Mouse (Mus musculus) liver, embryonic 14.5 days (tissue): ENCODE results near the gene Naa30. TPM values are rescaled to one million over a fixed set of nuclear protein-coding genes. Genes with fewer than 3 reads are reported as not detected.
A peak's percentile ranks its signal among the peaks of the same experiment; 100 is the strongest.

Source experiments
- ATAC-seq: fragments of 200-750 bp; cut with Nextera tagmentation; 2 replicates; pipeline ENCODE4 v1.8.0; 2017; ENCODE audit warnings: moderate number of reproducible peaks, mild to moderate bottlenecking, moderate library complexity; ENCODE audit not compliant: insufficient read depth
- DNase-seq, 3 experiments: peaks; one replicate each; pipeline ENCODE4 v3.0.0-alpha.2; 2012 to 2013; ENCODE audit warnings: low read depth in 3 of 3, low spot score in 3 of 3
- H3K27ac ChIP-seq: fragments of 300-500 bp; sonication (generic); 2 replicates; pipeline ENCODE4 v1.5.1; 2014; ENCODE audit warnings: moderate library complexity, mild to moderate bottlenecking, control low read depth, inconsistent platforms
- H3K27me3 ChIP-seq: fragments of 300-500 bp; sonication (generic); 2 replicates; pipeline ENCODE4 v1.6.1; 2014; ENCODE audit warnings: mild to moderate bottlenecking, low read length, moderate library complexity; ENCODE audit not compliant: control insufficient read depth, insufficient read depth
- H3K36me3 ChIP-seq: fragments of 300-500 bp; sonication (generic); replicated peaks from 2 replicates; pipeline ENCODE4 v1.6.1; 2014; ENCODE audit warnings: low read depth; ENCODE audit not compliant: control insufficient read depth, insufficient read depth
- H3K4me1 ChIP-seq, 2 experiments: fragments of 200-500 bp in 1 of 2; fragments of 300-500 bp in 1 of 2; sonication (generic) in 1 of 2; replicated peaks; 2 replicates each; pipeline ENCODE4 v1.6.1; 2012 to 2014; ENCODE audit warnings: antibody characterized with exemption in 1 of 2, inconsistent platforms in 1 of 2, low read length in 1 of 2; ENCODE audit not compliant: control insufficient read depth in 2 of 2, insufficient read depth in 2 of 2
- H3K4me2 ChIP-seq: fragments of 300-500 bp; sonication (generic); 2 replicates; pipeline ENCODE4 v1.6.1; 2014; ENCODE audit warnings: low read depth, mild to moderate bottlenecking, control low read depth, moderate library complexity
- H3K4me3 ChIP-seq, 2 experiments: fragments of 200-500 bp in 1 of 2; fragments of 300-500 bp in 1 of 2; sonication (generic) in 1 of 2; 2 replicates each; pipeline ENCODE4 v1.5.1; 2012 to 2014; ENCODE audit warnings: low read depth in 2 of 2, low read length in 2 of 2, mild to moderate bottlenecking in 2 of 2, control low read depth in 1 of 2, inconsistent platforms in 1 of 2, moderate library complexity in 1 of 2; ENCODE audit not compliant: insufficient read depth in 1 of 2
- H3K9ac ChIP-seq: fragments of 300-500 bp; sonication (generic); replicated peaks from 2 replicates; pipeline ENCODE4 v1.6.1; 2014; ENCODE audit warnings: mild to moderate bottlenecking, control low read depth, moderate library complexity
- H3K9me3 ChIP-seq: fragments of 300-500 bp; sonication (generic); 2 replicates; pipeline ENCODE4 v1.6.1; 2016; ENCODE audit warnings: low read length, mixed read lengths; ENCODE audit not compliant: control insufficient read depth
- CTCF ChIP-seq: IDR thresholded peaks from 2 replicates; pipeline ENCODE4 v1.5.1; 2016; ENCODE audit warnings: antibody characterized with exemption, low read depth, control low read depth
- EP300 ChIP-seq: IDR thresholded peaks from 2 replicates; pipeline ENCODE4 v1.6.1; 2016; ENCODE audit warnings: antibody characterized with exemption, low read depth
- WGBS: fragments of 180-500 bp; shearing (Covaris S2); extraction: QIAGEN DNeasy Blood & Tissue Kit; methylation state at CpG from one replicate; pipeline ENCODE4 v1.1.7; 2014; ENCODE audit not compliant: insufficient replicate concordance; 5-methylcytosine and 5-hydroxymethylcytosine counted together
- polyA plus RNA-seq, 2 experiments: library from polyadenylated mRNA; depleted of rRNA in 1 of 2; stranded (reverse) in 1 of 2; unstranded in 1 of 2; fragments of >200 nt; fragmentation: Nextera tagmentation in 1 of 2; extraction: Ambion mirVana in 1 of 2; gene quantifications; 2 replicates each; pipeline versions ENCODE4 v1.2.1 to v1.2.3; 2012 to 2014

The Naa30 gene
- polyA plus RNA-seq, 2 experiments = 4.8 to 5.7 TPM

GRCm38 (mm10) chr14:49140756-49141155 is 31.3 kb upstream of the Naa30 start:
- 75% methylated on average over 7 of the region's 7 CpGs for WGBS
- TF ChIP-seq CTCF (no peak), EP300 (no peak)
- Histone ChIP-seq H3K36me3 (no peaks in the 10 kb centered on the region), H3K27ac (no peak overlapping the region), H3K9me3 (no peaks in the 10 kb centered on the region), H3K4me2 (no peak overlapping the region), H3K4me3 (no peak overlapping the region), H3K9ac (no peak overlapping the region), H3K27me3 (no peaks in the 10 kb centered on the region), H3K4me1 (no peaks in the 10 kb centered on the region)
- ATAC-seq = no peak
- DNase-seq = no peak

DNA sequence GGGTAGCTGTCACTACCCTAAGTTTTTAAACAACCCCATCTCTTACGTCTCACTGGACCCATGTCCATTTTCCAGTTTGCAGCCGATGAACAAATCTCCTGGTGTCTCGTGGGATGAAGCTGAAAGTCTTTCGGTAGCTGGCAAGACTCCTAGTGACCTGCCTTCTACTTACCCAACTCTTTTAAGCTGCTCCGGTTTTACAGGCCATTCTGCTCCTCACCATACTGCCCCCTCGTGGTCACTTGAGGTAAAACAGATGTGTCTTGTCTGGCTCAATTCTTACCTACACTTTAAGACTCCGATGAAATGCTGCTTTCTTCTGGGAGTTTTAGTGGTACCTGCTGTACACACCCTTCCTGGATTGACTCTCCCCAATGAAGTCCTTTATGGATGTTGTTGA is 18.2 kb upstream of the Naa30 start:
- Histone ChIP-seq H3K36me3 (no peaks in the 10 kb centered on the region), H3K9ac (no peak overlapping the region), H3K4me1 (no peaks in the 10 kb centered on the region), H3K4me3 (no peak overlapping the region), H3K4me2 (no peak overlapping the region), H3K9me3 (no peaks in the 10 kb centered on the region), H3K27me3 (no peaks in the 10 kb centered on the region), H3K27ac (no peak overlapping the region)
- 29% methylated on average over 7 of the region's 7 CpGs for WGBS
- DNase-seq (peak; percentile 22 to 46 (median 33)), ATAC-seq (no peak)
- peak; percentile 88 for TF ChIP-seq CTCF
- TF ChIP-seq EP300 = no peak

- Histone ChIP-seq H3K36me3 (no peaks in the 10 kb centered on the region), H3K27me3 (no peaks in the 10 kb centered on the region), H3K9me3 (no peaks in the 10 kb centered on the region), H3K4me3 (no peak overlapping the region), H3K9ac (no peak overlapping the region), H3K4me1 (no peaks in the 10 kb centered on the region), H3K27ac (no peak overlapping the region), H3K4me2 (no peak overlapping the region)
- DNase-seq = no peak
- no peak for ATAC-seq
- TF ChIP-seq EP300 = no peak
- no peak for TF ChIP-seq CTCF
- WGBS = 48% methylated on average over 5 of the region's 5 CpGs
These were observed 16.5 kb upstream of the Naa30 start for GRCm38 (mm10) chr14:49155572-49155971.

DNA sequence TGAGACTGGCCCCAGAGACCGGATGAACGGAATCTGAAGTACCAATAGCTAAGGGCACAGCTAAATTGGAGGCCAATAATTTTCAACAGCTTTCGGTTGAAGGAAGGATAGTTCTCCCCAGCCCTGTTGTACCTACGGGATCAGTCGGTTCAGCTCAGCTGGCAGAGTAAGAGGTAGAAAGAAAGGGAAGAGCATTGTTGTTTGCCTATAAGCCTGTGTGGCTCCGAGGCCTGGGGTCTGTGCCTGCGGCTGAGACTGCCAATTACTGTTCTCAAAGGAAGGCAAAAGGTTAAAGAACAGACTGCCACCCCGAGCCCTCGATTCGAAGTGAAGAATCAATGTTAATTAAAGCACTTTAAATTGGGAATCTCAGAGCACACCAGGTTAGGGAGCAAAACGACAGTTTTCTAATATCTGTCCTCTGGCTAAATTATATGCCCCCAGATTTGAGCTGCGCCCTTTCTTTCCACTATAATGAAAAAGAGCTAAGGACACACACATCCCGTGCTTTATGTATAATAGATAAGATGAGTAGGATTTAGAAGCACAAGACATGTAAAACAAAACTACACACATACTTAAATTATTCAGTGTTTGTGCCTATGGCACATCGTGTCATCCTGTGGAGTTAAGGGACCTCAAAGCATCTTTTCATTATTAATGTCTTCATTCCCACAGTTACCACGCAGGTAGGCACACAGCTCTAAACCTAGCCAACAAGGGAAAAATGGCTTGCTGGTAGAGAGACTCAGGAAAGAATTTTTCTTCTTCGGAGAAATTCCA is 13.7 kb upstream of the Naa30 start:
- 61% methylated on average over 16 of the region's 16 CpGs for WGBS
- Histone ChIP-seq H3K9ac (no peak overlapping the region), H3K4me1 (no peaks in the 10 kb centered on the region), H3K27ac (no peak overlapping the region), H3K36me3 (no peaks in the 10 kb centered on the region), H3K9me3 (no peaks in the 10 kb centered on the region), H3K27me3 (no peaks in the 10 kb centered on the region), H3K4me2 (no peak overlapping the region), H3K4me3 (no peak overlapping the region)
- TF ChIP-seq EP300 (no peak), CTCF (no peak)
- DNase-seq (no peak), ATAC-seq (no peak)

DNA sequence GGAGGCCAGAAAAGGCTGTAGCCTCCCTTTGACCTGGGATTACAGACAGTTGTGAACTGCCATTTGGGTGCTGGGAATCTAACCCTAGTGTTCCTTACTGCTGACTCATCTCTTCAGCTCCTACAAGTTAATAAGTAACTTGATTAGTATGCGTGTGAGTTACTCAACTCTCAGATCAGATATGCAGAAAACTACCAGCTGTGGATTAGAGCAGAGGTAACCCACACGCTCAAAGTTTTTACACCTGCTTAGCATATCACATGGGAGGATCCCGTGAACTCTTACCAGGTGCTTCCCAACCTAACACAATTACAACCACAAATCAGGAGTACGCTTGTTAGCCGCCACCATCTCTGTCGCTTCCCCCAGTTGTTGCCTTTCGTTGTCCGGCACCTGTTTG is 740 bp upstream of the Naa30 start:
- Histone ChIP-seq H3K9me3 (no peaks in the 10 kb centered on the region), H3K9ac (peak overlapping the region; percentile 71; the same call in 1 of the 2 replicates), H3K4me2 (peak overlapping the region; percentile 96), H3K27ac (peak overlapping the region; percentile 4; the same call in 1 of the 2 replicates), H3K4me1 (peaks cover 6 to 15% of the 10 kb centered on the region in 2 experiments; a peak in 3 of 4 replicates), H3K36me3 (no peaks in the 10 kb centered on the region; the same call in 1 of the 2 replicates), H3K27me3 (no peaks in the 10 kb centered on the region), H3K4me3 (peak overlapping the region; percentile 64 to 98)
- DNase-seq (peak in 1 of 3 experiments; percentile 12), ATAC-seq (0 out of 2 replicates have a peak, but pooled peaks have one; percentile 7)
- TF ChIP-seq CTCF = no peak
- 0 out of 2 replicates have a peak, but pooled peaks have one; percentile 13 for TF ChIP-seq EP300
- WGBS = 27% methylated on average over 8 of the region's 8 CpGs
